Mouse (Mus musculus) intestine, embryonic 16.5 days (tissue): ENCODE measurements around the gene M1ap. TPM values are rescaled to one million over a fixed set of nuclear protein-coding genes. Genes with fewer than 3 reads are reported as not detected.

ENCODE experiments used
- microRNA-seq: library from miRNA; unstranded; fragments of <30 nt; microRNA quantifications from one replicate; pipeline ENCODE4, GENCODE M21; 2016
- polyA plus RNA-seq: library from polyadenylated mRNA; unstranded; fragments of >200 nt; fragmentation: Nextera tagmentation; extraction: Ambion mirVana; gene quantifications from 2 replicates; pipeline ENCODE4 v1.2.1, GENCODE M21; 2015

The M1ap gene
- polyA plus RNA-seq, 1 experiment from 2014 or later: 0.62 TPM

Small RNA genes lying within 50 kb of the gene (microRNA-seq; reads per million reads assigned to microRNA genes)
- not detected for gene Mir7040

Other genes starting within 250 kb of the M1ap start
- 80.1 and 82.6 TPM in 2 replicates for gene Pole4, start 241.5 kb upstream of the M1ap start, polyA plus RNA-seq
- gene Hk2, start 172.4 kb upstream of the M1ap start, polyA plus RNA-seq: 14.7 and 18.0 TPM in 2 replicates
- gene Sema4f, start 7.1 kb upstream of the M1ap start, polyA plus RNA-seq: 1.2 and 1.5 TPM in 2 replicates
- 9.5 and 9.6 TPM in 2 replicates for gene Dok1, start 86.6 kb downstream of the M1ap start, polyA plus RNA-seq
- 11.3 and 11.9 TPM in 2 replicates for gene Loxl3, start 87.3 kb downstream of the M1ap start, polyA plus RNA-seq
- gene Aup1, start 107.6 kb downstream of the M1ap start, polyA plus RNA-seq: 258 and 265 TPM in 2 replicates
- 66.0 and 68.5 TPM in 2 replicates for gene Htra2, start 108.4 kb downstream of the M1ap start, polyA plus RNA-seq
- 24.0 and 28.7 TPM in 2 replicates for gene Dqx1, start 110.9 kb downstream of the M1ap start, polyA plus RNA-seq
- 9.3 and 10.4 TPM in 2 replicates for gene Tlx2, start 123.4 kb downstream of the M1ap start, polyA plus RNA-seq
- 27.2 and 29.7 TPM in 2 replicates for gene Pcgf1, start 131.0 kb downstream of the M1ap start, polyA plus RNA-seq
- 0.58 and 0.62 TPM in 2 replicates for gene Lbx2, start 139.5 kb downstream of the M1ap start, polyA plus RNA-seq
- 1.7 and 3.0 TPM in 2 replicates for gene Ccdc142, start 154.7 kb downstream of the M1ap start, polyA plus RNA-seq
- 1.7 and 2.0 TPM in 2 replicates for gene Gm42688, start 154.7 kb downstream of the M1ap start, polyA plus RNA-seq
- gene Mrpl53, start 162.1 kb downstream of the M1ap start, polyA plus RNA-seq: 118 and 134 TPM in 2 replicates
- 8.8 and 9.4 TPM in 2 replicates for gene Mogs, start 168.6 kb downstream of the M1ap start, polyA plus RNA-seq
- gene Wbp1, start 174.7 kb downstream of the M1ap start, polyA plus RNA-seq: 94.4 and 95.5 TPM in 2 replicates
- 8.2 and 8.8 TPM in 2 replicates for gene Ino80b, start 178.5 kb downstream of the M1ap start, polyA plus RNA-seq
- 24.4 and 26.1 TPM in 2 replicates for gene Rtkn, start 188.6 kb downstream of the M1ap start, polyA plus RNA-seq
- gene Wdr54, start 209.5 kb downstream of the M1ap start, polyA plus RNA-seq: 2.9 and 4.6 TPM in 2 replicates
- gene 1700003E16Rik, start 209.5 kb downstream of the M1ap start, polyA plus RNA-seq: 1.9 and 2.4 TPM in 2 replicates
- 73.5 and 84.5 TPM in 2 replicates for gene Dctn1, start 219.0 kb downstream of the M1ap start, polyA plus RNA-seq